Mouse (Mus musculus) MEL (cell line): ENCODE measurements around the gene Pcnx. TPM values are rescaled to one million over a fixed set of nuclear protein-coding genes. Genes with fewer than 3 reads are reported as not detected.

ENCODE experiments used
- DNase-seq: peaks from one replicate; pipeline ENCODE4 v3.0.0; 2011; ENCODE audit warnings: low read depth, low spot score
- H3K27ac ChIP-seq: 2 replicates; pipeline ENCODE4 v1.5.1; 2012; ENCODE audit warnings: low read depth, mild to moderate bottlenecking, control low read depth, low read length, moderate library complexity; ENCODE audit not compliant: control insufficient read depth
- H3K27me3 ChIP-seq, 2 experiments: fragments of 150-350 bp in 1 of 2; sonication (generic) in 1 of 2; 2 replicates each; pipeline ENCODE4 v1.6.1; 2012; ENCODE audit warnings: low read length in 2 of 2, mild to moderate bottlenecking in 2 of 2, improper control_type of control experiment in 1 of 2, moderate library complexity in 1 of 2; ENCODE audit not compliant: insufficient read depth in 2 of 2, control insufficient read depth in 1 of 2
- H3K36me3 ChIP-seq, 2 experiments: 2 replicates each; pipeline ENCODE4 v1.6.1; 2012 to 2014; ENCODE audit warnings: low read length in 2 of 2, improper control_type of control experiment in 1 of 2, inconsistent platforms in 1 of 2, mild to moderate bottlenecking in 1 of 2; ENCODE audit not compliant: insufficient read depth in 2 of 2, control insufficient read depth in 1 of 2
- H3K4me1 ChIP-seq, 2 experiments: fragments of 150-350 bp in 1 of 2; sonication (generic) in 1 of 2; 2 replicates each; pipeline ENCODE4 v1.6.1; 2012; ENCODE audit warnings: low read length in 2 of 2, improper control_type of control experiment in 1 of 2, mild to moderate bottlenecking in 1 of 2; ENCODE audit not compliant: insufficient read depth in 2 of 2, control insufficient read depth in 1 of 2
- H3K4me3 ChIP-seq, 2 experiments: fragments of 150-350 bp in 1 of 2; sonication (generic) in 1 of 2; 2 replicates each; pipeline ENCODE4 v1.5.1; 2012; ENCODE audit warnings: low read depth in 2 of 2, low read length in 2 of 2, mild to moderate bottlenecking in 2 of 2, moderate library complexity in 2 of 2, control low read depth in 1 of 2, improper control_type of control experiment in 1 of 2; ENCODE audit not compliant: control insufficient read depth in 1 of 2, insufficient read depth in 1 of 2
- H3K79me2 ChIP-seq: 2 replicates; pipeline ENCODE4 v1.6.1; 2012; ENCODE audit warnings: mild to moderate bottlenecking, low read length, moderate library complexity; ENCODE audit not compliant: control insufficient read depth, poor library complexity, insufficient read depth
- H3K9ac ChIP-seq: 2 replicates; pipeline ENCODE4 v1.6.1; 2012; ENCODE audit warnings: low read depth, mild to moderate bottlenecking, control low read depth, low read length, moderate library complexity; ENCODE audit not compliant: control insufficient read depth, poor library complexity, severe bottlenecking
- H3K9me3 ChIP-seq: fragments of 150-350 bp; sonication (generic); replicated peaks from 2 replicates; pipeline ENCODE4 v1.6.1; 2012; ENCODE audit warnings: mild to moderate bottlenecking, low read length, improper control_type of control experiment, moderate library complexity; ENCODE audit not compliant: insufficient read depth
- CHD2 ChIP-seq: IDR thresholded peaks from 2 replicates; pipeline ENCODE4 v1.6.1; 2011; ENCODE audit warnings: low read length, improper control_type of control experiment
- EP300 ChIP-seq, 2 experiments: IDR thresholded peaks; 2 replicates each; pipeline ENCODE4 v1.6.1; 2011; ENCODE audit warnings: improper control_type of control experiment in 2 of 2, low read length in 2 of 2, low read depth in 1 of 2, mild to moderate bottlenecking in 1 of 2
- ETS1 ChIP-seq: IDR thresholded peaks from 2 replicates; pipeline ENCODE4 v1.6.1; 2012; ENCODE audit warnings: low read depth, mild to moderate bottlenecking, inconsistent platforms, low read length, improper control_type of control experiment, moderate library complexity
- GABPA ChIP-seq: IDR thresholded peaks from 2 replicates; pipeline ENCODE4 v1.6.1; 2012; ENCODE audit warnings: low read depth, mild to moderate bottlenecking, inconsistent platforms, low read length, improper control_type of control experiment, moderate library complexity
- HCFC1 ChIP-seq: IDR thresholded peaks from 2 replicates; pipeline ENCODE4 v1.6.1; 2012; ENCODE audit warnings: low read depth, mild to moderate bottlenecking, inconsistent platforms, low read length, improper control_type of control experiment, moderate library complexity
- JUND ChIP-seq: IDR thresholded peaks from 2 replicates; pipeline ENCODE4 v1.6.1; 2011; ENCODE audit warnings: low read depth, mild to moderate bottlenecking, improper control_type of control experiment, low read length
- MAFK ChIP-seq: IDR thresholded peaks from 2 replicates; pipeline ENCODE4 v1.6.1; 2011; ENCODE audit warnings: low read depth, mild to moderate bottlenecking, low read length, improper control_type of control experiment, borderline replicate concordance
- MAX ChIP-seq: IDR thresholded peaks from 2 replicates; pipeline ENCODE4 v1.6.1; 2011; ENCODE audit warnings: low read length, improper control_type of control experiment
- MYC ChIP-seq: IDR thresholded peaks from 2 replicates; pipeline ENCODE4 v1.6.1; 2011; ENCODE audit warnings: low read depth, mild to moderate bottlenecking, low read length, improper control_type of control experiment, moderate library complexity
- NELFE ChIP-seq: IDR thresholded peaks from 2 replicates; pipeline ENCODE4 v1.6.1; 2011; ENCODE audit warnings: low read depth, low read length, improper control_type of control experiment
- POLR2A ChIP-seq, 2 experiments: IDR thresholded peaks; 2 replicates each; pipeline ENCODE4 v1.6.1; 2011 to 2012; ENCODE audit warnings: low read length in 2 of 2, mild to moderate bottlenecking in 2 of 2, control low read depth in 1 of 2, improper control_type of control experiment in 1 of 2, low read depth in 1 of 2, moderate library complexity in 1 of 2; ENCODE audit not compliant: control insufficient read depth in 1 of 2, insufficient read depth in 1 of 2, poor library complexity in 1 of 2
- POLR2AphosphoS5 ChIP-seq: IDR thresholded peaks from 2 replicates; pipeline ENCODE4 v1.6.1; 2012; ENCODE audit warnings: low read depth, borderline replicate concordance, mild to moderate bottlenecking, inconsistent platforms, low read length, moderate library complexity, mixed read lengths
- SMC3 ChIP-seq: IDR thresholded peaks from 2 replicates; pipeline ENCODE4 v1.6.1; 2011; ENCODE audit warnings: low read depth, low read length, improper control_type of control experiment
- ZC3H11A ChIP-seq: IDR thresholded peaks from 2 replicates; pipeline ENCODE4 v1.6.1; 2012; ENCODE audit warnings: low read depth, mild to moderate bottlenecking, inconsistent platforms, low read length, improper control_type of control experiment
- ZMIZ1 ChIP-seq: IDR thresholded peaks from 2 replicates; pipeline ENCODE4 v1.6.1; 2012; ENCODE audit warnings: low read depth, mild to moderate bottlenecking, inconsistent platforms, low read length, improper control_type of control experiment, moderate library complexity
- polyA plus RNA-seq, 2 experiments: library from polyadenylated mRNA; stranded (reverse) in 1 of 2; unstranded in 1 of 2; fragments of >175 nt in 1 of 2; fragments of >200 nt in 1 of 2; gene quantifications; 2 replicates each; pipeline versions ENCODE4 v1.2.1 to v1.2.4; 2012; ENCODE audit warnings: low replicate concordance in 2 of 2, low read depth in 1 of 2; ENCODE audit not compliant: insufficient read length in 2 of 2, insufficient read depth in 1 of 2, missing spikeins in 1 of 2
- total RNA-seq: library from RNA; depleted of rRNA; stranded (reverse); fragments of 300-350 nt; gene quantifications from 2 replicates; pipeline ENCODE4 v1.2.3, GENCODE M21; 2012

The Pcnx gene
- total and polyA plus RNA-seq, 3 experiments = 8.9 to 140 (median 20.6) TPM

GRCm38 (mm10) chr12:81965416-81965815 lies 105.6 kb downstream of the Pcnx start:
- H3K79me2 ChIP-seq = no peaks in the 10 kb centered on the region
- peaks cover 0 to 4% of the 10 kb centered on the region in 2 experiments; a peak in 3 of 4 replicates for H3K36me3 ChIP-seq
- no peaks in the 10 kb centered on the region for H3K9me3 ChIP-seq
- TF ChIP-seq GABPA (peak; percentile 43; the same call in 1 of the 2 replicates), ETS1 (no peak), SMC3 (0 out of 2 replicates have a peak, but pooled peaks have one; percentile 9), MAX (0 out of 2 replicates have a peak, but pooled peaks have one; percentile 15), MAFK (peak; percentile 55; the same call in 1 of the 2 replicates), MYC (no peak), EP300 (IDR thresholded peaks at IDR 0.05; ENCODE audit: low read depth in 1 of 2, low read length in 2 of 2) (no peak)
- no peak overlapping the region for H3K27ac ChIP-seq
- H3K4me1 ChIP-seq = 0 out of 4 replicates have a peak, but pooled peaks cover 0 to 4% of the 10 kb centered on the region in 2 experiments
- no peaks in the 10 kb centered on the region for H3K27me3 ChIP-seq
- peak; percentile 56 for DNase-seq
- no peak overlapping the region for H3K4me3 ChIP-seq
- no peak overlapping the region for H3K9ac ChIP-seq

GRCm38 (mm10) chr12:81971042-81971883 lies 111.4 kb downstream of the Pcnx start:
- no peak for DNase-seq
- no peak for TF ChIP-seq ZMIZ1
- TF ChIP-seq HCFC1 = no peak
- no peak for TF ChIP-seq JUND
- no peak for TF ChIP-seq ZC3H11A
- no peak for TF ChIP-seq POLR2A (IDR thresholded peaks at IDR 0.05; ENCODE audit: control insufficient read depth in 1 of 2, insufficient read depth in 1 of 2, low read depth in 1 of 2, low read length in 2 of 2, poor library complexity in 1 of 2)
- no peak for TF ChIP-seq ETS1
- no peak for TF ChIP-seq NELFE
- TF ChIP-seq CHD2 = no peak
- TF ChIP-seq POLR2AphosphoS5 = no peak
- Histone ChIP-seq H3K9me3 (no peaks in the 10 kb centered on the region), H3K4me1 (no peaks in the 10 kb centered on the region), H3K27ac (no peak overlapping the region), H3K36me3 (no peaks in the 10 kb centered on the region; a peak in 1 of 4 replicates), H3K4me3 (no peak overlapping the region), H3K79me2 (no peaks in the 10 kb centered on the region), H3K9ac (no peak overlapping the region), H3K27me3 (no peaks in the 10 kb centered on the region)
